Mouse (Mus musculus): Measurements from ENCODE around the gene Ppp2r5c.

DNA sequence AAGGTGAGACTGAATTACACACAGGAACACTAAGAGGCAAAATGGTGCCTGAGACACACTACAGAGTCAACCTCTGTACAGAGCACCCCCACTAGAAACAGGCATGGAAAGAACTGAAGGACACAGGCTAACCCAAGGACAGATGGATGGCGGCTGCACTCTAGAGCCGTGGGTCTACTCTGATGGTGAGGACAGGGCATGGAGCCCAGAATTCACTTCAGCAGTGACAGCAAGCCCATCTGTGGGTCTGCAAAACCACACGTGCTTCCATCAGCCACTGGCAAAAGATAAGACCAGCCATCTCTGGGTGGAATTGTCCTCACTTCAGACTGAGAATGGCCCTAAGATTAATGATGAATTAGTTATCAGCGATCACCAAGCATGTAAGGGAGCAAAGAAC lies 45.0 kb upstream of the Ppp2r5c start:
- TF ChIP-seq GATA1 (IDR thresholded peaks at IDR 0.05; ENCODE audit: borderline replicate concordance, low read length): no peak
- TF ChIP-seq FLI1 (IDR thresholded peaks at IDR 0.05; ENCODE audit: low read length): no peak
